Mouse (Mus musculus): ENCODE results near the gene Mast4. TPM values are rescaled to one million over a fixed set of nuclear protein-coding genes. Genes with fewer than 3 reads are reported as not detected.

The Mast4 gene
- polyA plus RNA-seq, 1 experiment = 51.8 TPM

DNA sequence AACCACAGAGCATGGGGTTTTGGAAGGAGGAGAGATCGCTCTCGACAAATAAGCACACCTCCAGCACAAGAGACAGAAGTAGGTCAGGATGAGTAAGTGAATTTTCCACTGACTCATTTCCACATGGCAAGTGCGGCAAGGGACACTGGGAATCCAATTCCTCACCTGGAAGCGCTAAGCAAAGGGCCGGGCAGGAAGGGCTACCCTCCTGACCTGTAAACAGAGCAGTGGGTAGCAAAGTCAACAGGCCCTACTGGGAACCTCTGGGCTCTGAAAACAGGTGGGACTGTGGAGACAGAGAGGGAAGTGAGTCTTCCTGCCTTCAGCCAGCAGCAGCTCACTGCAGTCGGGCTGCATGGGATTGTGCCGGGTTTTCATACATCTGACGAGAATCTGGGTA is 457.1 kb downstream of the Mast4 start:
- Histone ChIP-seq H3K4me3 (ENCODE audit: insufficient read depth, low read length) (no peak overlapping the region), H3K4me1 (ENCODE audit: control insufficient read depth, insufficient read depth, low read length) (peaks cover 16% of the 10 kb centered on the region), H3K27ac (ENCODE audit: insufficient read depth, low read length) (no peak overlapping the region)
- no peak for TF ChIP-seq CTCF (IDR thresholded peaks at IDR 0.05; ENCODE audit: borderline replicate concordance, insufficient read depth, low read length)
- no peak for TF ChIP-seq POLR2A (IDR thresholded peaks at IDR 0.05; ENCODE audit: low read depth, low read length)

DNA sequence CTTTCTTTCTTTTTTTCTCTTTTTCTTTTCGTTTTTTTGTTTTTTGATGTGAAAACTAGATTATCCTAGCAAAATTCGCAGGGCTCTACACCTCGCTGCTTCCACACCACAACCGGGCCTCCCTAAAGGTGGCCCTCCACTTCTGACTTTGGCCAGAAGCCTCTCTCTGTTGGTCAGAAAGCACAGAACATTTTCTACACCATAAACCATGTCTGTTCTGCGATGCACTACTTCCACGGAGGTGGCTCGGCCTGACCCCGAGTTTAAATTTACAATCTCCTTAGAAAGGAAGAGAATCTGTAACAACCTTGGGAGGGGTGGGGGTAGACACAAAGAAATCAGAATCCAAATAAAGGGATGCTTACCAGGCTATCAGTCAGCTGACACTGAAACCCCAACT is 458.8 kb downstream of the Mast4 start:
- Histone ChIP-seq H3K4me1 (ENCODE audit: control insufficient read depth, insufficient read depth, low read length) (peaks cover 13% of the 10 kb centered on the region), H3K27ac (ENCODE audit: insufficient read depth, low read length) (no peak overlapping the region), H3K4me3 (ENCODE audit: insufficient read depth, low read length) (no peak overlapping the region)
- no peak for TF ChIP-seq CTCF (IDR thresholded peaks at IDR 0.05; ENCODE audit: borderline replicate concordance, insufficient read depth, low read length)
- no peak for TF ChIP-seq POLR2A (IDR thresholded peaks at IDR 0.05; ENCODE audit: low read depth, low read length)

DNA sequence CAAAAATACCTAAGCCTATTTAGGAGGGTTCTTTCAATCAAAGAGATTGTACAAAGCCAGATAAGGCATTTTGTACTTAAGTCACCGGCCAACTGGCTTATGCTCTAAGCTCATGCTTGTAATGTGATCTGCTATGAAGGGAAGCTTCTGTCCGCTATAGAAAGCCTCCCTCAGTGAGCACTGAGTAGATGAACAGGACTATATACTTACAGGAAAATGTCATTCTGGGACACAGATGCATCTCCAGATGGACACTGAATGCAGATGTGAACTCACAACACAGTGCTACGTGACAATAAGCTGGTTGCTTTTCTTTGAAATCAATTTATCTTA is 459.2 kb downstream of the Mast4 start:
- no peak for TF ChIP-seq POLR2A (IDR thresholded peaks at IDR 0.05; ENCODE audit: low read depth, low read length)
- TF ChIP-seq CTCF (IDR thresholded peaks at IDR 0.05; ENCODE audit: borderline replicate concordance, insufficient read depth, low read length) = no peak
- Histone ChIP-seq H3K27ac (ENCODE audit: insufficient read depth, low read length) (no peak overlapping the region), H3K4me1 (ENCODE audit: control insufficient read depth, insufficient read depth, low read length) (peaks cover 9% of the 10 kb centered on the region), H3K4me3 (ENCODE audit: insufficient read depth, low read length) (no peak overlapping the region)

DNA sequence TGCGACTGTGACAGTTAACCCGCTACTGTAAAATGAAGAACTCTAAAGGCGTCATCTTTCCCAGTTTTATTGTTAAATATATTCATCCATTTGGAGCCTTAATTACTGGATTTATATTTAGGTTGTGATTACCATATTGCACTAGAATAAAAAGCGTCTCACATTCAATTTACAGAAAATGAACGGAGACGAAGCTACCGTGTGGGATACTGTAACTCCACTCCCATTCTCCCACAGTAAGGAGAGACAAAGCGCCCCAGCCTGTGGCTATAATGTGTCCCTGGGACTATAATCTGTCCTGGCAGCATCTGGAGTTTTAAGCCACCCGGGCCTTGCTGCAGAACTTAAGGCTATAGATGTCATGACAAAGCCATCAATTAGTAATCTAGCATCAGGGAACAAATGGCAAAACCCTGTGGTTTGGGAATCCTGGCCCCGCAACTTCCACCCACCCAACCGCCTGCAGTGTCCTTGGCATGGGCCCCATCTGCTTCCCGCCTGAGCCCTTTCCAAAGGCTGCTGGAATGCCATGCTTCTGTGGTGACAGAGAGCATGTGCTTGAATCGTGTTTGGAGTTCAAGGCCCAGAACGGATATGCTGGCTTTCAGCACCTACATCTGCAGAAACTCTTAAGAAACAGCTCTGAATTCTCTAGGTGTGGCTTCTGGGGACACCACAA is 459.7 kb downstream of the Mast4 start:
- TF ChIP-seq POLR2A (IDR thresholded peaks at IDR 0.05; ENCODE audit: low read depth, low read length) = no peak
- no peak for TF ChIP-seq CTCF (IDR thresholded peaks at IDR 0.05; ENCODE audit: borderline replicate concordance, insufficient read depth, low read length)
- H3K4me3 ChIP-seq (ENCODE audit: insufficient read depth, low read length) = no peak overlapping the region
- peaks cover 9% of the 10 kb centered on the region for H3K4me1 ChIP-seq (ENCODE audit: control insufficient read depth, insufficient read depth, low read length)
- H3K27ac ChIP-seq (ENCODE audit: insufficient read depth, low read length) = no peak overlapping the region

DNA sequence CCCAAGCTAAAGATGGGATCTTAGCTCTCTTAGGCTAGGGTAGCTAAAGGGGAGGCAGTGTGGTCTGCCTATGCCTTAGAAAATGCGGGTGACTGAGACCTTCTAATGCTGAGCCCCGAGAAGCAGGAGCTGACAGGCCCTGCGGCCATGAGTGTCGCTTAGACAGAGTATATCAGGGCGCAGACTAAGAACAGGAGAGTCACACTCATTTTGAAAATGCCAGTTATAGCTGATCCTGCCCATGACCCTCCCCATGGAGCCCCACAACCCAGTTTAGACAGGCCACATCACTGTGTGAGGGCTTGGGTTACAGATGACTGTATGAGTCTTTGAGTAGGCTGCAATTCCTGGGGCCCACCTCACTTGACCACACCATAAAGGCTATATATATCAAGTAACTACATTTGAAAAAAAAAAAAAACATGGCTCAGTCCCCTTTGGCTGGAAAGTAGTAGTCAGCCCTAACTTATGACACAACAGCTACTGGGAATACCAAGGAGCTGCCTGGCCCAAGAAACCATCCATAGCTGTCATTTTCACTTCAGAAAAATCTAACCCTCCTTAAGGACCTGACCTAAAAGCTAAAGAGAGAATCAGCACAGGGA is 460.8 kb downstream of the Mast4 start:
- Histone ChIP-seq H3K4me1 (ENCODE audit: control insufficient read depth, insufficient read depth, low read length) (peaks cover 9% of the 10 kb centered on the region), H3K27ac (ENCODE audit: insufficient read depth, low read length) (peak overlapping the region; percentile 4; the same call in 1 of the 2 replicates), H3K4me3 (ENCODE audit: insufficient read depth, low read length) (no peak overlapping the region)
- TF ChIP-seq POLR2A (IDR thresholded peaks at IDR 0.05; ENCODE audit: low read depth, low read length) = no peak

DNA sequence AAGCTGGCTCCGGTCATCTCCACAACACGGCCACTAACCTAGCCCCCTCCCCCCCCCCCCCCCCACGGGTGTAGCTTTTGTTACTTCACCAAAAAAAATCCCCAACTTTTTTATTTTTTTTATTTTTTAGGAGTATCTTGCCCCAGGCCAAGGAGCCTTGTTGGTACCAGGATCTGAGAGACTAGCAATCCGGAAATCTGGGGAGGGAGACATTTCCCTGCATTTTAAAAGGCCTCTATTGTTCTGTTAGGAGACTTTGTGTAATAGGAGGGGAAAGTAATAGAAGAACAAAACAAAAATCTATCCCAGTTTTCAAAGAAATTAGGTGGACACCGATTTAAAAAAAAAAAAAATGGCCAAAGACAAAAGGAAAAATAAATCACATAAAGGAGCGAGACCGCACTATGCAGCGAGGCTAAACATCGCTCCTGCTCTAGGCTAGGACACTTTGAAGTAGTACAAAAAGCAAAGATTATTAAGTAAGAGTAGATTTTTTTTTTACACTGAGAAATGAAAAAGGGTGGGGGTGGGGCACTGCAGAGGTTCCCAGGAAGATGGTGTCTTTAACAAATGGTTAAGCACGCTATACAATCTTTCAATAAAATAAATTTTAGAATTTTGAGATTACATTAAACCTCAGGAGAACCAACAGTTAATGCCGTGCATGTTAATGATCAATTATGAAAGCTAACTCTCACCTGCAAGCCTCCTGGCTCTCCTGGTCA is 462.8 kb downstream of the Mast4 start:
- H3K4me3 ChIP-seq (ENCODE audit: insufficient read depth, low read length) = no peak overlapping the region
- TF ChIP-seq POLR2A (IDR thresholded peaks at IDR 0.05; ENCODE audit: low read depth, low read length) (no peak), CTCF (IDR thresholded peaks at IDR 0.05; ENCODE audit: borderline replicate concordance, insufficient read depth, low read length) (no peak)
- no peak overlapping the region for H3K27ac ChIP-seq (ENCODE audit: insufficient read depth, low read length)
- H3K4me1 ChIP-seq (ENCODE audit: control insufficient read depth, insufficient read depth, low read length) = peaks cover 7% of the 10 kb centered on the region

DNA sequence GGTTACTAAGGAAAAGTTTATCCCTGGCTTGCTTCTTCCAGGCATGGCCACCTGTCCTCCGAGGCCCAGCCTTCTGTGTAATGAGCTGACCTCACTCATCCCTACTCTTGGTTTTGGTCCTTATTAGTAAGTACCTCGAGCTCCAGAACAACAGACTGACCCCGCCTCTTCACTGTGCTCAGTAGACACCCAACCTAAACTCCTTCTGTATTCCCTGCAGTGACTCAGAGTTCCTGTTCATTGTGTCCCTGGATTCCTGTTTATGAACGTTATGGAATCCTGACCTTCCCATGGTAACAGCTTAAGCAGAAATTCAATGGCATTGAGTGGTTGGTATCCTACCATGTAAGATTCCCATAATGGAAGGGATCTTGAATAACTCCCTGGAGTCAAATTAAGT is 464.8 kb downstream of the Mast4 start:
- TF ChIP-seq CTCF (IDR thresholded peaks at IDR 0.05; ENCODE audit: borderline replicate concordance, insufficient read depth, low read length) (no peak), POLR2A (IDR thresholded peaks at IDR 0.05; ENCODE audit: low read depth, low read length) (no peak)
- Histone ChIP-seq H3K27ac (ENCODE audit: insufficient read depth, low read length) (no peak overlapping the region), H3K4me3 (ENCODE audit: insufficient read depth, low read length) (no peak overlapping the region), H3K4me1 (ENCODE audit: control insufficient read depth, insufficient read depth, low read length) (peaks cover 6% of the 10 kb centered on the region; the same call in 1 of the 2 replicates)

DNA sequence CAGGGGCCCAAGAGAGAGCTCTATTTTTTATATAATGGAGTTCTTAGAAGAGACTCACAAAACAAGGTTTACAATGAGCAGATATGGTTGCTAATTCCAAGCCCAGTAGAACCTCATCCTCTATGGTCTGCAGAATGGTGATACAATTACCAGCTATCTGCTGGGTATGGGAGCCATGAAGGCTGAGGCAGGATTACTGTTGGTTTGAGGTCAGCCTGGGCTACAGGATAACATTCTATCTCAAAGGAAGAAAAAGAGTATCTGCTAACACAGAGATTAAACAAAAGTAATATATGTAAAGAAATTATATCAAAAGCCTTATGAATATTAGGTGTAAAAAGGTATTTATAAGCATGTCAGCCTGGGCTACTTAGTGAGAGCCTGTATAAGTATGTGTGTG is 467.5 kb downstream of the Mast4 start:
- TF ChIP-seq POLR2A (IDR thresholded peaks at IDR 0.05; ENCODE audit: low read depth, low read length) = no peak
- no peak for TF ChIP-seq CTCF (IDR thresholded peaks at IDR 0.05; ENCODE audit: borderline replicate concordance, insufficient read depth, low read length)
- Histone ChIP-seq H3K27ac (ENCODE audit: insufficient read depth, low read length) (no peak overlapping the region), H3K4me1 (ENCODE audit: control insufficient read depth, insufficient read depth, low read length) (no peaks in the 10 kb centered on the region), H3K4me3 (ENCODE audit: insufficient read depth, low read length) (no peak overlapping the region)

DNA sequence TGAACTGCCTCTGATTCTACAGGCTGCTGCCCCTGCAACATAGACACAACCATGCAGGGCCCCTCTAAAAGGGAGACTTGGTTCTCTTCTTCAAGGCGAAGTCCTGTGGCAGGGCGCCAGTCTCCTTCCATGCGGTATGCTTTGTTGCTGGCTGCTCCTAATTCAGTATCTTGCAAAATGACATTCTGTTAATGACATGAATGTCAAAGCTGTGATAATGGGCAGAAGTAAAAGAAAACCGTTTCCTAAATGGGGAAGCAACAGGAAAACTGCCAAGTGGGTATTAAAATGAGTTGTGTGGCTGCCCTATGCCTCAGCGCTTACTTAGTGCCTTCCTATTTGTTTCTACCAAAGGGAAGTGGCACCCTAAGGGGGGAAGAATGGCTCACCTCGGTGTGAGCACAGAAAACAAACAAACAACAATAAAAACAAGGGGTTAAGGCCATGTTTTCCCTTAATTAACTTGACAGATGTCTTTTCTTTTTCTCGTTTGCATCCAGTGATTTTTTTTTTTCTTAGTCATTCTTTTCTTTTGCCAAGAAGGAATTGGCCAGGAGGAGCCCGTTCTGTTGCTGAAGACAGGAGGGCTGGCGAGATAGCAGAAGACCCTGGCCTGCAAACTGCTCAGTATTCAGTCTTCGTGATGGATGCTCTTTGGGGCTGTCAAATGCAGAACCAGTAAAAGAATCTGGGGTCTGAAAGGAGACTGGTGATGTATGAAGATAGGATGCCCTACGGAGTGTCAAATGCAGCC is 468.1 kb downstream of the Mast4 start:
- Histone ChIP-seq H3K27ac (ENCODE audit: insufficient read depth, low read length) (peak overlapping the region; percentile 14; the same call in 1 of the 2 replicates), H3K4me3 (ENCODE audit: insufficient read depth, low read length) (no peak overlapping the region)
- no peak for TF ChIP-seq CTCF (IDR thresholded peaks at IDR 0.05; ENCODE audit: borderline replicate concordance, insufficient read depth, low read length)
- TF ChIP-seq POLR2A (IDR thresholded peaks at IDR 0.05; ENCODE audit: low read depth, low read length) = no peak

More for the DNA sequence above, 468.1 kb downstream of the Mast4 start:
- peaks cover under 1% of the 10 kb centered on the region; the same call in 1 of the 2 replicates for H3K4me1 ChIP-seq (ENCODE audit: control insufficient read depth, insufficient read depth, low read length)
